Mouse (Mus musculus) bone marrow macrophage, adult 2 months (primary cell): ENCODE measurements around the gene Peli2. TPM values are rescaled to one million over a fixed set of nuclear protein-coding genes. Genes with fewer than 3 reads are reported as not detected.

Experiments used
- H3K27ac ChIP-seq: 2 replicates; pipeline ENCODE4 v1.5.1; 2012; ENCODE audit warnings: low read depth, low read length; ENCODE audit not compliant: insufficient read depth
- H3K4me1 ChIP-seq: 2 replicates; pipeline ENCODE4 v1.6.1; 2012; ENCODE audit warnings: low read length; ENCODE audit not compliant: control insufficient read depth, insufficient read depth
- H3K4me3 ChIP-seq: 2 replicates; pipeline ENCODE4 v1.5.1; 2012; ENCODE audit warnings: mild to moderate bottlenecking, low read length, moderate library complexity; ENCODE audit not compliant: insufficient read depth
- CTCF ChIP-seq: IDR thresholded peaks from 2 replicates; pipeline ENCODE4 v1.5.1; 2012; ENCODE audit warnings: low read depth, mild to moderate bottlenecking, low read length, moderate library complexity
- POLR2A ChIP-seq: IDR thresholded peaks from 2 replicates; pipeline ENCODE4 v1.6.1; 2012; ENCODE audit warnings: mild to moderate bottlenecking, low read depth, low read length, borderline replicate concordance
- polyA plus RNA-seq: library from polyadenylated mRNA; stranded (reverse); fragments of >200 nt; gene quantifications from 2 replicates; pipeline ENCODE4 v1.2.4, GENCODE M21; 2012; ENCODE audit not compliant: missing spikeins, insufficient read depth, insufficient read length

Peli2 gene
- polyA plus RNA-seq, 1 experiment = 26.3 TPM

DNA sequence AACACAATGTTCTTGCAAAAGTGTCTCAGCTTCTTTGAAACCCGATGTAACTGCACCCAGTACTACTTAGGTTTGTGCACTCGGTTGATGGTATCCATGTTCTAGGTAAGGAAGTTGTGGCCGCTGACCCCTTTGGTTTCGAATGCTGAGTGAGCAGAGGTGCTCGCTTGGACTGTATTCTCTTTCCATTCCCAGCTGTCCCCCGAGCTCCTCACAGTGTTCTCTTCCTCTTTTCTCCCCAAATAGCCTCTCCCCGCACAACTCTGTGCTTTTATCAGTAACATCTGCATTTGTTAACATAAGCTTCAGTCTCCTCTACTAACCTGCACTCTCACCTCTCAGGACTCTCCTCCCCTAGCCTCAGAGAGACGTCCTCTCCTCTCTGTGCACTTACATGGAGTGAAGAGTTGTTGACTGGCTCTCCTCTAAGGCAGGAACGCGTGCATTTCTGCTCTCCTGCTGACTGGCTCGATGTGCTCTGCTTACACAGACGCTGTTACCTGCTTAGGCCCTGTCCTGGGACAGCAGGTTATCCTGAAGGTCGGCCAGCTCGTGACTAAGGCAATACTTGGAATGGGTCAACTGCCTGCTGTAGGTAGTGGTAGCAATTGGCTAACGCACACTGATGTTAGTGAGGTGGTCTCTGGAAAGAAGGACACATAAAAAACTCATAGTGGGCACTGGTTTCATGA is 57.8 kb downstream of the Peli2 start:
- no peak overlapping the region for H3K27ac ChIP-seq
- no peak overlapping the region for H3K4me3 ChIP-seq
- TF ChIP-seq POLR2A (no peak), CTCF (no peak)
- H3K4me1 ChIP-seq = peaks cover 17% of the 10 kb centered on the region

DNA sequence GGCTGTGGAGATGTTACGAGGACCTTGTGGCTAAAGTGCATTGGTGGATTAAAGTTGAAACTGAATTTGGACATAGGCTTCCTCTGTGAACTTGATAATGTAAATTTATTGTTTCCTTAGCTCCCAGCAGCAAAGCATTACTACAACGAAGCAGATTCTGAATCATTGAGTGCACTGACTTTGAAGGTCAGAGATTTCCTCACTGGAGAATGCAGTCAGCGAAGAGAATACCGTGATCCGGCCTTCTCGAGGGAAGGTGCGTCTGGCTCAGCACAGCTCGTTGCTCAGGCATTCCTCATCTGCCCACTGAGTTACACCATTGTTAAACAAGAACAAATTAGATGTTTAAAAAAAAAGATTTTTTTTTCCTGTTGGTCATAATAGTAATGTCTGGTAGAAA is 58.4 kb downstream of the Peli2 start:
- Histone ChIP-seq H3K4me3 (no peak overlapping the region), H3K27ac (no peak overlapping the region), H3K4me1 (peaks cover 14% of the 10 kb centered on the region)
- TF ChIP-seq CTCF (no peak), POLR2A (no peak)

DNA sequence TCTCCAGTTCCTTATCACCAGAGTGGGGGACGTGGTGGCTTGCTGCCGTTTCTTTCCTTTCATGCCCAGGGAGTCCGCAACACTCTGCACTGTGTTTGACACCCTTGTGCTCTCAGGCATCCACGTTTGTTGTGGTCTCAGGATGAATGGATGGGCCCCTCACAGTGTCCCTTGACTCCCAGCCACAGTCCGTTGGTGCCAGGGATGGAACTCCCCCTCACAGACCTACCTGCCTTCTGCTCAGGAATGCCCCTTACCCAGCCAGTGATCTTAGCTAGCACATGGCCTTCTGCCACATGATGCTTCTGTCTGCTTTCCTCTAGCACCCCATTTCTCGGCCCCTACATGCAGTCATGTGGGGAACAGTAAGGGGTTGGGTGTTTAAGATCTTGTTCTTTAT is 65.7 kb downstream of the Peli2 start:
- no peak overlapping the region for H3K27ac ChIP-seq
- TF ChIP-seq POLR2A = no peak
- TF ChIP-seq CTCF = no peak
- H3K4me1 ChIP-seq = peaks cover 12% of the 10 kb centered on the region
- H3K4me3 ChIP-seq = no peak overlapping the region

DNA sequence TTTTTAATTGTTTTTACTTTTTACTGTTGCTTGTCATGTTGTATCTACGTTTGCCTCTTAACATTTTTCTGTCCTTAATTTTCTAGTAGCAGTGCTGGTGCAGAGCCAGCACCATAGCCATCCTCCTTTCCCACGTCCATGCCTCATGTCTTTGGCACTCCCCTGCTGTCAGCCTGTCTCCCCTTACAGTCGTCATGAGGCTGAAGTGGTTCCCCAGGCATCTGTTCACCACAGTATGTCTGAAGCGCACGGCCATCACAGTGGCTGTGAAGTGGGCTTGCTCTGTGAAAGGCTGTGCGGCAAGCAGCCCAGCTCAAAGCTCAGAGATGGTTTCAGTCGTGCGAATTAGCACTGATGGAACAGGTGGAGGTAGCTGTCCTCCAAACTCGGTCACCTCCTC is 66.5 kb downstream of the Peli2 start:
- Histone ChIP-seq H3K4me3 (no peak overlapping the region), H3K4me1 (peaks cover 12% of the 10 kb centered on the region), H3K27ac (no peak overlapping the region)
- no peak for TF ChIP-seq CTCF
- TF ChIP-seq POLR2A = no peak

DNA sequence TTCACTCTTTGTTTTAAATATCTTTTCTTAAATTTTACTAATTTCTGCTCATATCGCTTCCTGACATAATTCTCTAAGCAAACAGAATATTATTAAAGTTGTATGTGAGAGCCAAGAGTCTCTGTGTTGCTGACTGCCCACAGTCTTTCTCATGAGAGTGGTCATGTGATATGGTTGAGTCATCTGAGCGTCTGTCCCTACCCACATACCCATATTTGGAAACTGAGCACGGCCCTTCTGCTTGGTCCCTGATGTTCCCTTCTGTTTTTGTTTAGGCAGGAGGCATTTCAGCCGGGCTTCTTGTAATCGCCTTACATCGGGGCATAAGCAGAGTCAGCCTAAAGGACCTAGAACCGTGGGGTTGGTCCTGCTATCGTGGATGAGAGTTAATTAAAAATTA is 68.7 kb downstream of the Peli2 start:
- no peak for TF ChIP-seq POLR2A
- TF ChIP-seq CTCF = no peak

DNA sequence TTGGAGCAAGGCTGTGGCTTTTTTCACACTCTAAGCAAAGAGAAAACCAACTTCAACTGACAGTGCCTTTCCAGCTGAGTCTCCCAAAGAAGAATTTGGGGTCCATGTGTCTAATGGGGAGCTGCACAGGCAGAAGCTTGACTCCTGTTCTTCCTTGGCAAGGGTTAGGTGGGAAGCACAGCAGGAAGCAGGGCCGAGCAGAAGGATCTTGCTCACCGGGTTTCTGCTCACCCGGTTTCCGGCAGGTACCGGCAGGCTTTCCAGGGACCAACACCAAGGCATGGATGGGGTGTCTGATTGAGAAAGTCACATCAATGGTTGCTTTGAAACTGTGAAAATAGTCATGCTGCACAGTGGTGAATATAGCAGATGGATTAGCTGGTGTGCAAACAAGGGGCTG is 70.3 kb downstream of the Peli2 start:
- H3K27ac ChIP-seq = no peak overlapping the region
- H3K4me3 ChIP-seq = no peak overlapping the region
- peaks cover 15% of the 10 kb centered on the region for H3K4me1 ChIP-seq
- TF ChIP-seq POLR2A = no peak
- TF ChIP-seq CTCF = no peak

More for the DNA sequence above, 68.7 kb downstream of the Peli2 start:
- peak overlapping the region; percentile 42 for H3K27ac ChIP-seq
- H3K4me3 ChIP-seq = no peak overlapping the region
- peaks cover 15% of the 10 kb centered on the region for H3K4me1 ChIP-seq

DNA sequence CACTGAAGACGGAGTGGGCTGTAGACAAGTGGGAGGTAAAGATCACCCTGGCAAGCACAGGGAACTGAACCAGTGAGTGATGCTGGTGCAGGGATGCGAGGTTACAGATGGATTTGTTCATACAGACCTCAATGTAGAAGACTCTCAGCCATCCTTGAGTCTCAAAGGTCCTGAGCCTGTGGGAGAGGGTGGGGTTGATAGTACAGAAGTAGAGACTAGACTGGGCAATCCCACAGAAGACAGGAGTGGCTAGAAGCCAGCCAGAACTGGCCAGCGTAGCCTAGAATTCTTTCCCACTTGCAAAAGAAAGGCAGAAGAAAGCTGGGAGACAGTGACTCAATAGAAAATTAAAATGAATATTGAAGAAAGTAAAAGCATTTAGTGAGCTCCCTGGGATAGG is 71.3 kb downstream of the Peli2 start:
- no peak for TF ChIP-seq CTCF
- TF ChIP-seq POLR2A = no peak
- Histone ChIP-seq H3K27ac (no peak overlapping the region), H3K4me1 (peaks cover 17% of the 10 kb centered on the region), H3K4me3 (no peak overlapping the region)

DNA sequence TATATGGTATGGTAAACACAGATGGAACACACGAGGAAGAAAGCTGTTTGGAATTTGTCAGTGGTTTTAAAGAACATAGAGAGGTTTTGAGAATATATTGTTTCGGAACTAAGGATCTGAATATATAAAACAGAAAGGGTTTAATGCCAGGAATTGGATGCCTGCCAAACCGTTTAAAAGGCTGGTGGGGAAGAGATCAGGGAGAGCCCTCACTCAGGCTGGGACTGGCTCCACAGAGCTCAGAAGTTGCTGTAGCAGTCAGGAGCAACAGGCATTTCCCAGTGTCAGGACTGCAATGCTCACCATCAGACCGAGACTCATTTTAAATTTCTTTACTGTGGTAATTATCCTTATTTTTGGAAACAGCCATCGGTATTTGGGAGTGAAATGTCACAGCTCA is 76.2 kb downstream of the Peli2 start:
- TF ChIP-seq POLR2A = no peak
- no peak for TF ChIP-seq CTCF
- no peak overlapping the region for H3K27ac ChIP-seq
- peaks cover 23% of the 10 kb centered on the region for H3K4me1 ChIP-seq
- H3K4me3 ChIP-seq = no peak overlapping the region

DNA sequence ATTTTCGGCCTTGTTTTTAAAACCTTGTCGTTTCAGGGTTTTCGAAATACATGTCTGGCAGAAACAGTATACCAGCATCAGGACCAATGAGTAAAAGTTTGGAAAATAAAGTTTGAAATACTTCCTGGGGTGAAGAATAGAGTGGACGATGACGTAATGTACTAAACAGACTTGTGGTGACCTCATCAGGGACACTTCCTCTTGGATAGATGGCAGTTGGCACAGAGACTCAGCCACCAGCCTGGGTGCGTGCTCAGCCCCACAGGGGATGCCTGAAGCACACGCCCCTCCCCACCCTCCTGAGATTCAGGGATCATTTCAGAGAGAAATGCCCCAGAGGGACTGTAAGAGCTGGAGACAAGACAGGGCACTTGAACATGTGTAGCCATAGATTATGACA is 76.7 kb downstream of the Peli2 start:
- Histone ChIP-seq H3K27ac (0 out of 2 replicates have a peak overlapping the region, but pooled peaks have one; percentile 17), H3K4me1 (peaks cover 28% of the 10 kb centered on the region), H3K4me3 (no peak overlapping the region)
- TF ChIP-seq CTCF (no peak), POLR2A (no peak)

DNA sequence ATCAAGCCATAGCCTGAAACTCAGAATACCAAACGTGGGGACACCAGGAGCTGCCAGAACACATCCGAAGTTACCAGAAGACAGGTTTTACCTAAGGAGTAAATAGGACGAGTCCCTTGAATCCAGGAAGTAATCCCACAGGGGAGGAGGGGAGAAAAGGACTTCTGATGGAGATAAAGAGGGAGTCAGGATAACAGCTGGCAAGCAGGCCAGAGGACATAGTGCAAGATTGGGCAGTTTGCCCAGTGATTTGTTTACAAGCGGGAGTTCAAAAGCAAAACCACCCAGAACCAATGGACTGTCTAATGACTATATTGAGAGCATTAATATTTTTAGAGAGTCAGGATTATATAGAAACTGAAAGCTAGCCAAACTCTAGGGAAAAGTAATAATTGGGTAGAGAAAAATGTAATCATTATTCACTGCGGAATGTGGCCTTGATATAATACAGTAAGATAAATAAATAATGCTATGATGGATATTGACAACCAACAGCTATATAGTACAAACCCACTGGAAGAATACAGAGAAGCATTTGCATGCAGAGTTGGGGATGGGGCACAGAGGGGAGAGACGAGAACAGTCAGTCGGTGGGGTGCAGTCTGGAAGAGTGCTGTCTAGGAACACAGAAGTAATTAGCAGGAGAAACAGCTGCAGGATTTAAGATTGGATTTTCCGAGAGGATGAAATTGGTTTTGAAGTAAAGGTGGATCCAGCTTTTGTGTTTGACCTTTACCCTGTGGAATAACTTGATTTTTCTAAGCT is 77.7 kb downstream of the Peli2 start:
- 0 out of 2 replicates have a peak overlapping the region, but pooled peaks have one; percentile 9 for H3K27ac ChIP-seq
- H3K4me3 ChIP-seq = peak overlapping the region; percentile 9
- TF ChIP-seq POLR2A = no peak
- TF ChIP-seq CTCF = no peak
- H3K4me1 ChIP-seq = peaks cover 34% of the 10 kb centered on the region
